Mouse (Mus musculus): Measurements from ENCODE around the gene Ndp.

The Ndp gene

DNA sequence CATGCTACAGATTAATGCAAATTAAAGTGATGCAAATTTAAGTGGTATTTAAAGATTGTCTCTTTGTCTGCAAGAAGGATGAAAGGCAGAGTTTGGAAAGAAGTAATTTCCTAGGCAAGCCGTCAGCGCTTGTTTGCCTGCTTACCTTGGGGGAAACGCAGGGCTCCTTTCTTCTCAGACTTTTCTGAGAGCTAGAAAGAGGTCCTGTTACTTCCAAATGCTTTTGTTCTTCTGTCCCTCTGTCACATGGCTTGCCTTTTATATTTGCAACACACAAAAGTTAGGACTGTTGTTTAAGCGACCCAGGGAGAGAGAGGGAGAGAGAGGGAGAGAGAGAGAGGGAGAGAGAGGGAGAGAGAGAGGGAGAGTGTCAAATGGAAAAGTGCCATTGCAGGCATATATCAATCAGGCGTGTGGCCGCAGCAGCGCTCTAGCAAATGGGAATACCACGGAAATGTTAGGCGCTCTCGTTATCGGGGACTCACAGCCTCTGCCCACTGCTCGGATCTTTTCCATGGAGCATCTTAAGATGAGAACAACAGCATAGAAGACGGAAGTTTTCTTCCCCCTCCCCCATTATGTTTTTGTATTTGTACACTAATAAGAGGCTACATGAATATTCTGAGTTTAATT lies at the start of gene Ndp:
Gene Ndp (minus strand): TSS at position 534 of the 633 bp plus-strand sequence.
- DNase-seq (ENCODE audit: low spot score) = peak; percentile 42

- DNase-seq (ENCODE audit: low spot score) = no peak
Observed at GRCm38 (mm10) chrX:16954767-16955166, 43.2 kb upstream of the Ndp start.

- DNase-seq (ENCODE audit: low spot score) = no peak
Observed at GRCm38 (mm10) chrX:16918006-16918405, 6.4 kb upstream of the Ndp start.

GRCm38 (mm10) chrX:16913118-16913517 lies 1.5 kb upstream of the Ndp start:
- no peak for DNase-seq (ENCODE audit: low spot score)

DNA sequence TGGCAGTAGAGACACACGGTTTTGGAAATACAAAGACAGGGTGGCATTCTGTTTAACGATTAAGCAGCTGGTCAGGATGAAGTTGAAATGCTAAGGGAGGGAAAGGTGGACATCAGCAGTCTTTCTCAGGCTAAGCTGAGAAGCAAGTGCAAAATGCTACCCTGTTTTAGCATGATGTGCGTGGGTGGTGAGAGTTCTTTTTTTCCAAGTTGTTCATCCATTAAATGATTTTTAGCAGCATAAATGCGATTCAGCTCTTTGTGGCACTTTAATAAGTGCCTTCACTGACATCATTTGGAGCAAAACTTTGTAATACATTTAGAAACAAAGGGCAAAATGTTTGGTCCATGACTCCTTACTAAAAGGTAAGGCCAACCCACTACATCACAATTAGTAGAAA lies 337 bp upstream of the Ndp start:
- no peak for DNase-seq (ENCODE audit: low spot score)

- peak; percentile 28 for DNase-seq (ENCODE audit: low spot score)
Observed at GRCm38 (mm10) chrX:16910211-16911095, 1.1 kb downstream of the Ndp start.

DNA sequence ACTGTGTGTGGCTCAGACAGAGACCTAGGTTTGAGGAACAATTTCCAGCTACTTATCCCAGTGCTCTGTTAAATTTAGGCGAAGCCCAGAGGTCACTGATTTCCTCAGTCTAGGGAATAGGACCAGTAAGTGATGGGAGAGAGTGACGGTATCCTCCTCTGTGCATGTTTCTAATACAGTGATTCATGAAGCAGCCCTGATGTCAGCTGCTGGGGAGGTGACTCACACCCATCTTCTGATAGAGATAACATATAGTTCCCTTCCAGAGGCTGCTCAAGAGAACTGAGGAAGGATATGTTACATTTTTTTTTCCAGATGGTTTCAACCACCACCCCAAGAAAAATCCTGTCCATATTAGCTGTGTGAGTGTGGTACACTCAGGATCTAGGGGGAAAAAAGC lies 2.9 kb downstream of the Ndp start:
- DNase-seq (ENCODE audit: low spot score) = no peak

DNA sequence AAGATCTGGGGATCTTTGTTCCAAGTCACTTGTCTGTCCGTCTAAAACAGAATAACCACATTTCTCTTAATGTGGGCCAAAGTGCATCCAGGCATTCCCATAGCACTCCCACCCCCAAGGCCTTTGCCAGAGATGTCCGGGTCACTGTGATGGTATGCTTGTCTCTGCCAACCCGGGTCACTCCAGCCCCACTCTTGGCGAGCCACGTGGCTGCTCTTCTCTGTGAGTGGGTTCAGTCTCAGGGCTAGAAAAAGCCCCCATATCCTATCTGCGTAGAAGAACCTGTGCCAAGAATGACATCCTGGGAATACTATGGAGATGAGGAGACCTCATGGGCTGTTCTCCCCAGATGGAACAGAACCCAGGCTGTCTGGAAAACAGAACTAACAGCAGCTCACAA lies 4.0 kb downstream of the Ndp start:
- no peak for DNase-seq (ENCODE audit: low spot score)

DNA sequence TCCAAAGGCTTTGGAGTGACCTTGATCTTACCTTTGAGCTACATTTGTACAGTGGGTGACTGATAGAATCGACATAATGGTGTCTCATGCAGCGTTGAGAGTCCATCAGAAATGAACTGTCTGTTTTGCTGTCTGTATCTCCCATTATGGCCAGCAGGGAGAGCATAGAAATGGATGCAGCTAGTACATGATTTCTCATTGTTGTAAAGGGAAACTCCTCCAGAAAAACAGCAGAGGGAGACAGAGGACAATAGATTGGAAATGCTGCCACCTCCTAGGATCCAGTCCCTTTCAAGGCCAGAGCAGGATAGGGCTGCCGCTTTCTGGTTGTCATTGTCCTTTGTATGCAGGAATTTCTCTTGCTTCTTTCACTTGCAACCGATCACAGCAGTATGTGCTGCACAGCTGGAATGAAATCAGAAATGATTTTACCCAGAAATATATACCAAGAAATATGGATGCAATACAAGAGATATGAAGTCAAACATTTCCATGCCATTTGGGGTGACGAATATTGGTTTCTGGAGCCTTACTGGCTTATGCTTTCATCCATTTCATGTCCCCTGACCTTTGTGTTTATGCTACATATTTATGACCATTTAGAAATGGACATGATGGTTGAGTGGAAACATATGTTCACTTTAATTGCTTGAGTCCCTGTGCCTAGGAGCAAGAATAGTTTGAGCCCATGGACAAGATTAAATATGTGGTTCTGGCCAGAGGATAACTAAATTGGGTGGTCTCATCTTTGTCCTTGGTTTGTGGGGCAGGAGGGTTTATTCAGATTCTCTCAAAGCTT lies 17.0 kb downstream of the Ndp start:
- peak; percentile 81 for DNase-seq (ENCODE audit: low spot score)

GRCm38 (mm10) chrX:16867640-16868314 lies 43.8 kb downstream of the Ndp start:
- peak; percentile 1 for DNase-seq (ENCODE audit: low spot score)

- peak; percentile 34 for DNase-seq (ENCODE audit: low spot score)
Observed at GRCm38 (mm10) chrX:16860244-16860643, 51.3 kb downstream of the Ndp start.

DNA sequence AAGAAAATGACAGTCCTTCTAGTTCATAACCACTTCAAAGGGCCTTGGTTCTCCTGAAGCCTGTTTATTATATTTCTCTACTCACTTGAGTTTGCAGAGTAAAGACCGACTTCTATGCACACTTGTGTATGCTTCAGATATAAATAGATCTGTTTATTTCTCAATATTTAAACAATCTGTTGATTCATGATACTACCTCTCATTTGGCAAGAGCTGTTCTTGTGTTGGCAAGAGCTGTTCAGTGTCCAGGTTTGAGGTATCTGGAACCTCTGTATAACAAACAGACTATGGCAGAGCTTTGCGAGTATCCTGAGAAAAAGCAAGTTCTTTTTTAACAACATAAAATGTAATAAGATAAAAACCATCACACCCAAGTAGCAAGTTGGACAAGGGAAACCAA lies 65.5 kb downstream of the Ndp start:
- no peak for DNase-seq (ENCODE audit: low spot score)

- no peak for DNase-seq (ENCODE audit: low spot score)
Observed at GRCm38 (mm10) chrX:16841443-16841842, 70.1 kb downstream of the Ndp start.

GRCm38 (mm10) chrX:16837293-16837692 lies 74.3 kb downstream of the Ndp start:
- no peak for DNase-seq (ENCODE audit: low spot score)

DNA sequence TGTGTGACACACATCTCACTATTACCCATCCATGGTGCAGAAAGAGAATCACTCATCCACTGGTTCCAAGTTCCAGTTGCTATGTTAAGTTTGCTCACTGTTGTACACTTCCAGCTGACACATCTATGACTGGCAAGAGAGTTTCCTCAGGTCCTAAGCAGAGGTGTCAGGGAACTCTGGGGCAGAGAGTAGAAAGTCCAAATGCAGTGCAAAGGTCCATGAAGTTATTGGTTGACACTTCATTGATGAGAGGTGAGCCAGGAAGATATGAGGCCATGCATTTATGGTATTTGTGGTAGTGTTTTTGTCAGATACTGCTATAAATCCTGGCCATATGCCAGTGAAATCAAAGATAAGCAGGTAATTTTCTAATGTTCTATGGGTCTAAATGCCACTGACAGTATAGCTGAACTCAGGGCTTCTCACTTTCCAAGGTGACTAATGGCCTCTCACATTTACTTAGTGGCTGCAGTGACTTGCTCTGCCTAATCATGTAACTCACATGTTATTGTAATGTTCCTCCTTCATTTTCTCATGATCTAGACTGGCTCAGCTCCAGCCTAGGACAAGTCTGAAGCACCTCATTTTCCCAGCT lies 75.0 kb downstream of the Ndp start:
- no peak for DNase-seq (ENCODE audit: low spot score)

Measured in retina, embryonic 14.5 days (tissue).